Mouse (Mus musculus) hindbrain, embryonic 10.5 days (tissue): ENCODE data around the gene Zbtb17. TPM values are rescaled to one million over a fixed set of nuclear protein-coding genes. Genes with fewer than 3 reads are reported as not detected.

Source experiments
- DNase-seq: peaks from one replicate; pipeline ENCODE4 v3.0.0-alpha.2; 2017; ENCODE audit warnings: low spot score
- H3K27ac ChIP-seq: fragments of 300-500 bp; sonication (generic); 2 replicates; pipeline ENCODE4 v1.5.1; 2016; ENCODE audit warnings: mild to moderate bottlenecking, moderate library complexity
- H3K27me3 ChIP-seq: fragments of 300-500 bp; sonication (generic); 2 replicates; pipeline ENCODE4 v1.6.1; 2016; ENCODE audit warnings: mild to moderate bottlenecking; ENCODE audit not compliant: poor library complexity, insufficient read depth, severe bottlenecking
- H3K36me3 ChIP-seq: fragments of 300-500 bp; sonication (generic); 2 replicates; pipeline ENCODE4 v1.6.1; 2016; ENCODE audit warnings: mild to moderate bottlenecking, moderate library complexity
- H3K4me1 ChIP-seq: fragments of 300-500 bp; sonication (generic); replicated peaks from 2 replicates; pipeline ENCODE4 v1.6.1; 2016; ENCODE audit warnings: mild to moderate bottlenecking
- H3K4me3 ChIP-seq: fragments of 300-500 bp; sonication (generic); 2 replicates; pipeline ENCODE4 v1.5.1; 2016; ENCODE audit warnings: mild to moderate bottlenecking, moderate library complexity
- H3K9me3 ChIP-seq: fragments of 300-500 bp; sonication (generic); 2 replicates; pipeline ENCODE4 v1.6.1; 2016; ENCODE audit warnings: mild to moderate bottlenecking, moderate library complexity
- WGBS: fragments of 180-500 bp; shearing (Covaris S2); methylation state at CpG from one replicate; pipeline ENCODE4 v1.1.7; 2016; 5-methylcytosine and 5-hydroxymethylcytosine counted together
- polyA plus RNA-seq: library from polyadenylated mRNA; unstranded; fragments of >200 nt; fragmentation: Nextera tagmentation; extraction: Ambion mirVana; gene quantifications from 2 replicates; pipeline ENCODE4 v1.2.1, GENCODE M21; 2016

The Zbtb17 gene
- polyA plus RNA-seq, result 52.6 and 60.8 TPM in 2 replicates

- WGBS, result 1% methylated on average over 102 of the region's 102 CpGs
- peak; percentile 91 for DNase-seq
- H3K27me3 ChIP-seq, result no peaks in the 10 kb centered on the region; the same call in 1 of the 2 replicates
- H3K4me3 ChIP-seq, result peak within 1 kb of the TSS; percentile 98
- no peaks in the 10 kb centered on the region for H3K9me3 ChIP-seq
- H3K4me1 ChIP-seq, result peaks cover 30% of the 10 kb centered on the region
- H3K36me3 ChIP-seq, result peaks cover 34% of the 10 kb centered on the region
- peak within 1 kb of the TSS; percentile 99 for H3K27ac ChIP-seq
Observed at GRCm38 (mm10) chr4:141444451-141445327, at the start of gene Zbtb17. Zbtb17 (plus strand) TSS chr4:141444654.

DNA sequence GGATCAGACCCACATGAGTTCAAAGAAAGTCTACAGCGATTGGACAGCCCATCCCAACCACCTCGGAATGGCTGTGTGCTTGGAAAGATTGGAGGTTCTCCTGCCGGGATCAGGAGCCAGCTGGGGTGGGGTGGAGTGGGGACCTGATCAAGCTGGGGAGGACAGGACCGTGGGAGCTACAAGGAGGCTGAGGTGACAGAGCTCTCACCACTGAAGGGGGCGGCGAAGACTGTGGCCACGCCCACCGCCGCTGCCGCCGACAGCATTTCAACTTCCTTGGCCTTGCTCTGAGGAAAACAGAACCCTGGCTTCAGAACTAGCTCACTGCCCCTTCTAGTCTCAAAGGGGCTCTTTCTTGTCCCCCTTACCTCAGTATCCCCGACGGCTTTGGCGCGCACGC lies 49.7 kb upstream of the Zbtb17 start:
- Histone ChIP-seq H3K4me1 (peaks cover 22% of the 10 kb centered on the region), H3K4me3 (peak overlapping the region; percentile 11; the same call in 1 of the 2 replicates), H3K9me3 (no peaks in the 10 kb centered on the region), H3K36me3 (no peaks in the 10 kb centered on the region), H3K27me3 (peaks cover 46% of the 10 kb centered on the region), H3K27ac (no peak overlapping the region)
- 19% methylated on average over 16 of the region's 16 CpGs for WGBS
- no peak for DNase-seq

- WGBS, result 79% methylated on average over 12 of the region's 12 CpGs
- no peak for DNase-seq
- H3K27ac ChIP-seq, result 0 out of 2 replicates have a peak overlapping the region, but pooled peaks have one; percentile 1
- H3K4me1 ChIP-seq, result peaks cover 16% of the 10 kb centered on the region
- H3K36me3 ChIP-seq, result no peaks in the 10 kb centered on the region
- H3K27me3 ChIP-seq, result peaks cover 41% of the 10 kb centered on the region
- no peaks in the 10 kb centered on the region for H3K9me3 ChIP-seq
- no peak overlapping the region for H3K4me3 ChIP-seq
Observed at GRCm38 (mm10) chr4:141397861-141398260, 46.6 kb upstream of the Zbtb17 start.

DNA sequence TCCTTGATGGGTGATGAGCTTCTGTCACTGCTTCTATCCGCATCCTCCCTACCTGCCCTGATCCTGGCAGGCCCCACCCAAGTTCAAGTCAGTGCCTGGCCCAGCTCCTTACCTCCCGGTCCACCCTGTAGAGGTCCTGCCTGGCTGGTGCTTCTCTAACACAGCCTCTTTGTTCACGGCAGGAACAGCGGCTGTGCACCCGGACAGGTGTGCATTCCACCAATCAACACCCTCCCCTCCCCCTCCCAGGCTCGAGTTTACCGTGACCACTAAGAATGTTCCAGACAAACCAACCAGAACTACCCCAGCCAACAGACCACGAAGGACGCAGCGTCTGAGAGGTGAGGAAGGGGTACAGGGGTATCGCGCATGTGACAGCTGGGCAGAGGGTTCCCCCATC lies 45.9 kb upstream of the Zbtb17 start, which contains the start of gene Clcnka:
Gene Clcnka (minus strand): TSS at position 180 of the 400 bp plus-strand sequence.
- no peak for DNase-seq
- Histone ChIP-seq H3K27ac (peak within 1 kb of the TSS; percentile 1; the same call in 1 of the 2 replicates), H3K4me3 (no peak within 1 kb of the TSS), H3K9me3 (no peaks in the 10 kb centered on the region), H3K36me3 (no peaks in the 10 kb centered on the region), H3K27me3 (peaks cover 43% of the 10 kb centered on the region), H3K4me1 (peaks cover 19% of the 10 kb centered on the region)
- 70% methylated on average over 12 of the region's 12 CpGs for WGBS

- no peak overlapping the region for H3K4me3 ChIP-seq
- no peak for DNase-seq
- H3K27me3 ChIP-seq, result peaks cover 38% of the 10 kb centered on the region
- H3K4me1 ChIP-seq, result peaks cover 22% of the 10 kb centered on the region
- H3K36me3 ChIP-seq, result no peaks in the 10 kb centered on the region
- no peaks in the 10 kb centered on the region for H3K9me3 ChIP-seq
- H3K27ac ChIP-seq, result no peak overlapping the region
- WGBS, result 87% methylated on average over 15 of the region's 15 CpGs
Observed at GRCm38 (mm10) chr4:141400171-141400570, 44.3 kb upstream of the Zbtb17 start.

- Histone ChIP-seq H3K4me1 (peaks cover 16% of the 10 kb centered on the region), H3K27ac (no peak overlapping the region), H3K27me3 (peaks cover 33% of the 10 kb centered on the region), H3K9me3 (no peaks in the 10 kb centered on the region), H3K4me3 (no peak overlapping the region), H3K36me3 (no peaks in the 10 kb centered on the region)
- peak; percentile 89 for DNase-seq
- WGBS, result 14% methylated on average over 15 of the region's 15 CpGs
Observed at GRCm38 (mm10) chr4:141404518-141405313, 39.7 kb upstream of the Zbtb17 start.

DNA sequence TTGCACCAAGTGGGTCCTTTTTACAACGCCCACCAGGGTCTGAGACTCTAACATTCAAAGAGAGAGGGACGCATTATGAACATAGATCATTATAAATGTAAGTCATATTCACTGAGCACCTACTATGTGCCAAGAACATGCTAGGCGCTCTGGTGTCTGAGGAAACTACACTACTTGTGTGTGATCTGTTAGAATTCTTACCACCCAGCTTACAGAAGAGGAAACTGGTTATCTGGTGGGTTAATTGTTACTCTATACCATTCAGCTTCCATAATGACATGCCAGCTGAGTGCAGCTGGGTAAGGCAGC lies 39.2 kb upstream of the Zbtb17 start:
- no peak for DNase-seq
- Histone ChIP-seq H3K36me3 (no peaks in the 10 kb centered on the region), H3K27me3 (peaks cover 34% of the 10 kb centered on the region), H3K4me3 (no peak overlapping the region), H3K9me3 (no peaks in the 10 kb centered on the region), H3K4me1 (peaks cover 16% of the 10 kb centered on the region), H3K27ac (no peak overlapping the region)
- WGBS, result 93% methylated on average over 3 of the region's 3 CpGs

GRCm38 (mm10) chr4:141406516-141407299 lies 37.7 kb upstream of the Zbtb17 start:
- DNase-seq, result peak; percentile 33
- H3K27me3 ChIP-seq, result peaks cover 46% of the 10 kb centered on the region
- WGBS, result 47% methylated on average over 14 of the region's 14 CpGs

GRCm38 (mm10) chr4:141408577-141408976 lies 35.9 kb upstream of the Zbtb17 start:
- no peak for DNase-seq
- Histone ChIP-seq H3K27me3 (peaks cover 46% of the 10 kb centered on the region), H3K27ac (no peak overlapping the region), H3K9me3 (no peaks in the 10 kb centered on the region), H3K36me3 (no peaks in the 10 kb centered on the region), H3K4me3 (no peak overlapping the region), H3K4me1 (peaks cover 18% of the 10 kb centered on the region; the same call in 1 of the 2 replicates)
- 79% methylated on average over 3 of the region's 3 CpGs for WGBS

More at GRCm38 (mm10) chr4:141406516-141407299, 37.7 kb upstream of the Zbtb17 start:
- no peak overlapping the region for H3K4me3 ChIP-seq
- no peaks in the 10 kb centered on the region for H3K36me3 ChIP-seq
- H3K27ac ChIP-seq, result no peak overlapping the region
- H3K9me3 ChIP-seq, result no peaks in the 10 kb centered on the region
- peaks cover 21% of the 10 kb centered on the region; the same call in 1 of the 2 replicates for H3K4me1 ChIP-seq

DNA sequence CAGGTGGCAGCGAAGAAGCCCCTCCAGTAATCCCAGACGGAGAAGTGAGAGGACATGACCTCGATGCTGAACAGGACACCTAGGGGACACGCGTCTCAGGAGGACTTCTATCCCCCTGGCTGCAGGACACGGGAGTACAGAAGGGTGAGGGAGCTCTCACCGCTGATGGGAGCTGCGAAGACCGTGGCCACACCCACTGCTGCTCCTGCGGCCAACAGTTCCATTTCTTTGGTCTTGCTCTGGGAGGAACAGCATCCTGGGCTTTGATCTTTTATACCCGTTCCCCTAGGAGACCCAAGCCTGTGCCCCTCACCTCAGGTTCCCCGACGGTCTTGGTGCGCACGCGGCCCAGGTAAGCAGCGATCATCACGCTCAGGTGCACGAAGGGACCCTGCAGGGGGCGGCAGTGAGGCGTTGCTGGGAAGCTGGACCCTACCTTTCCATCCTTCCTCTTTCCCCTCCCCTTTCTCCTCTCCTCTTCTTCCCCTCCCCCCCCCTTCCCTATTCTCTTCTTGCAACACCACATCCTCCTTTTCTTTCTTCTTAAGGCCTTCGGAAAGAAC lies 32.9 kb upstream of the Zbtb17 start:
- no peak overlapping the region for H3K4me3 ChIP-seq
- no peak for DNase-seq
- H3K36me3 ChIP-seq, result no peaks in the 10 kb centered on the region
- no peaks in the 10 kb centered on the region for H3K9me3 ChIP-seq
- 0 out of 2 replicates have a peak, but pooled peaks cover 8% of the 10 kb centered on the region for H3K4me1 ChIP-seq
- WGBS, result 18% methylated on average over 22 of the region's 22 CpGs
- peaks cover 22% of the 10 kb centered on the region; the same call in 1 of the 2 replicates for H3K27me3 ChIP-seq
- no peak overlapping the region for H3K27ac ChIP-seq

GRCm38 (mm10) chr4:141415924-141416323 lies 28.5 kb upstream of the Zbtb17 start, which contains the start of gene Clcnkb:
Clcnkb (minus strand) TSS chr4:141416014.
- no peak within 1 kb of the TSS for H3K4me3 ChIP-seq
- no peaks in the 10 kb centered on the region for H3K36me3 ChIP-seq
- H3K9me3 ChIP-seq, result no peaks in the 10 kb centered on the region
- peaks cover 13% of the 10 kb centered on the region; the same call in 1 of the 2 replicates for H3K27me3 ChIP-seq
- no peak for DNase-seq
- 63% methylated on average over 7 of the region's 7 CpGs for WGBS
- peaks cover 17% of the 10 kb centered on the region for H3K4me1 ChIP-seq
- H3K27ac ChIP-seq, result no peak within 1 kb of the TSS
